Mouse (Mus musculus): ENCODE data around the gene Klk12.

Gene Klk12

DNA sequence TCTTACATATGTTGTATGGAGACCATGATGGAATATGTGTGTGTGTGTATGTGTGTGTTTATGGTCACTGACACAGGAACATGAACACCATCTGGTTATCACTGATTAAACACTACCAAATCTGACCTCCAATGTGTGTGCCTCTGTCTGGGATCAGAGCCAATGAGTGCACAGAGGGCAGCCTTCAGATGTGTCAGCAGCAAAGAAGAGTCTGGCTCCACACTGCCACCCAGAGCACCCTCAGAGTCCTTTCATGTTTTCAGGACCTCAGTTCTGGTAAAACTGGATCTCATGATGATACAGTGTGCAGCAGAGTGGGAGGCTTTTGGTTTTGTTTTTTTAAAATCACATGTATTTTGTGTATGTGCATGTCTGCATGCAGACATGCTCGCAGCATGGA is 16.6 kb downstream of the Klk12 start:
- in situ Hi-C loops (cut with MboI; ENCODE audit: low pct_unique_long_range_greater_than_20kb in 1 of 2, low sequenced_read_pairs in 2 of 2, unreplicated experiment in 1 of 2), result no loop called here

DNA sequence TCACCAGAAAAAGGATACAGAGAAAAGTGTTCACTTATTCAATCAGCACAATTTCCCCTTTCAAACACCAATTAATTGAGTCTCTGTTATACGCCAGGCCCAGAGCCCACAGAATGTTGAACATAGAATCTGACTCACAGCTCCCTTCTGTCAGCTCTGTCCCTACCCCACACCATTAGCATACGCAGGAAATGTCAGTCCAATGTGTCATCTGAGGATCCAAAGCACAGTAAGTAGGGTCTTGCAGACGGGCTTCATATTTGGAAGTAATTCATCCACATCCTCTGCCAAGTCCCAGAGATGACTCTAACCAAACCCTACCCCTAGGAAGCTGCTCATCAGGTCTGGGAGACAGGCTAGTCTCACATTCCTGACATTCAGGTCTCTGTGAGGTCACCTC is 19.4 kb downstream of the Klk12 start:
- in situ Hi-C loops (cut with MboI; ENCODE audit: low pct_unique_long_range_greater_than_20kb in 1 of 2, low sequenced_read_pairs in 2 of 2, unreplicated experiment in 1 of 2), result no loop called here

DNA sequence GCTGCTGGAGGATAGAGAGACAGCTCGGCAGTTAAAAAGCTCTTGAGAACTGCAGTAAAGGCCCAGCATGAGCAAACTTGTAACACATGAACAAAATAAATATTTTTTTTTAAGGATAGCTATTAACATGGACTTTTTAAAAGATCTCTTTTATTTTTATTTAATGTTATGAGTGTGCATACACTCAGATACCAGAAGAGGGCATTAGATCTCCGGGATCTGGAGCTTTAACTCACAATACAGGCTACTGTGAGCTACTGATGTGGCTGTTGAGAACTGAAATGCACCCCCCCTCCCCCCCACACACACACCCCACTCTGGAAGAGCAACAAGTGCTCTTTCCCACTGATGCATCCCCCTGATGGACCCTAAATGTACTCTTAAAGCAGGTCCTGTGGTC is 20.6 kb downstream of the Klk12 start:
- in situ Hi-C loops (cut with MboI; ENCODE audit: low pct_unique_long_range_greater_than_20kb in 1 of 2, low sequenced_read_pairs in 2 of 2, unreplicated experiment in 1 of 2), result no loop called here

DNA sequence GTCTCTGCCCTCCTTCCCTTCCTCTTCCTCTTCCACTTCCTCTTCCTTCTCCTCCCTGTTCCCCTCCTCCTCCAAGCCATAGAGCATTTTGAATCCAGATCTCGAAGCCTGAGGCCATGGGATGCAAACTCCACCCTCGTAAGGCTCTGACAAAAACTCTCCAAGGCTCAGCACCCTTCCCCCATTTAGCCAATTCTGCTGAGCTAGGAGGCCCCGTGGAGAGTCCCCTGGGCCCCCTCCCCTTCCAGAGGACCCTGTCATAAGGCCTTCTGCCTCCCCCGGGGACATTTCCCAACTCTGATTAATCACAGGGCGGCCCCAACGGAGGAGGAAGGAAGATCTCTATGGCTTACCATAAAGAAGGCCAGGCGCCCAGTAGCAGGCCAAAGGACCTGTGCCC is 22.9 kb downstream of the Klk12 start, which contains the start of gene Klk9:
Klk9 (plus strand) TSS at position 301 of the 400 bp plus-strand sequence.
- in situ Hi-C loops (cut with MboI; ENCODE audit: low pct_unique_long_range_greater_than_20kb in 1 of 2, low sequenced_read_pairs in 2 of 2, unreplicated experiment in 1 of 2), result no loop called here

DNA sequence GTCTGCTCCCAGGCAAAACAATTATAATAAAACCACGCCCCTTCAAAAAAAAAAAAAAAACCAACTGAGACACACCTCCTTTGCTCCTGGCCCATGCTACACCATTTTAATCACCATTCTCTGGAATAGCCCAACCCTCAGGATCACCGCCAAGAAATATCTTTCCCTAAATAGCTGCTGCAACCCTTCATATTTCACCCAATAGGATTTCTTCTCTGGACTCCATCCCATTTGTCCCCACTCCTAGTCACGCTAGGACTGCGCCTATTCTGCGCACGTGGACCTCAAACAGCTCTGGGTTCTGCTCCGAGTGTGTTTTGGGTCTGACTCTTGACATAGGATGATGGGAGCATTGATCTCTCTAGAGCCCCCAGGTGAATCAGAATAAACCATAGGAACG is 27.7 kb downstream of the Klk12 start:
- in situ Hi-C loops (cut with MboI; ENCODE audit: low pct_unique_long_range_greater_than_20kb in 1 of 2, low sequenced_read_pairs in 2 of 2, unreplicated experiment in 1 of 2), result no loop called here

DNA sequence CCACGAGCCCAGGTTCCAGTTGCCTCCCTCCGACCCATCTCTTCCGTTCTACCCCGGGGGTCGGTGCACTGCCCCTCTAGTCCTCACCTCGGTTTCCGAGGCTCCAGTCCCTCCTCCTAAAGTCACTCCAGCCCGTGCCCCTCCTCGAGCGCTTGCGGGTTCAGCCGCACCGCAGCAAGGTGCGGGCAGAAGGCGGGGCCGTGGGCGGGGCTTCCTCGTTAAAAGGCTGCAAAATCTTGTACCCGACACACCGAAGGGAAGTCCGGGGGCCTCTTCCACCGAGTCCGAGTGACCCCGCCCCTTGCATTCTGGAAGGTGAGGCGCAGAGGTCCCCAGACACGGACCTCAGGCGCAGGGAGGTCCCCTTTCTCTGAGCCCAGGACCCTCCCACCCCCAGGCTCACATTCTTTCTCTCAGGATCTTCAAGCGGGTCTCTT is 28.7 kb downstream of the Klk12 start, which contains the start of gene Klk8:
Klk8 (plus strand) TSS at position 245 of the 437 bp plus-strand sequence.
- in situ Hi-C loops (cut with MboI; ENCODE audit: low pct_unique_long_range_greater_than_20kb in 1 of 2, low sequenced_read_pairs in 2 of 2, unreplicated experiment in 1 of 2), result no loop called here

DNA sequence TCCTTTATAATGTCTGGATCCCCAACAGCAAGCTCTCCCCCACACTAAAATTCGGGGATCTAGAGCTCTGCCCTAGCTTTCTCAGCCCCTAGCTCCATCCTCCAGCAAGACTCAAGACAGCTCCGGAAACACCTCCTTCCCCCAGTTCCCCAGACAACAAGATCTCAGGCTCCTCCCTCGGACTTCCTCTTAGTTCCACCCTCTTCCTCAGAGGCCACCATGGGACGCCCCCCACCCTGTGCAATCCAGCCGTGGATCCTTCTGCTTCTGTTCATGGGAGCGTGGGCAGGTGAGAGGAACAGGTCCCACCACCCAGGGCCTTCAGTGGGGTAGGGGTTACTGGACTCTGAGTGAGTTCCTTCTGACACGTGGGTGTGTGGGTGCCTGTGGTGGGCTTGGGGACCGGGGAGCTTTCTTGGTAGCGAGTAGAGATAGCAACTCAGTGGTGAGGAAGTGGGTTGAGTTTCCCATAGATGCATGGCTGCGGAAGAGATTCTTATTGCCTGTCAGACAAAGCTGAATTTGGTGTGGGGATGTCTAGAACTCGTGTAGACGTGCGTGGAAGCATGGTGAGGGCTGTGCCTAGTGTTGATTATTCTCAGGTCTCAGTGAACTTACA is 29.3 kb downstream of the Klk12 start:
- in situ Hi-C loops (cut with MboI; ENCODE audit: low pct_unique_long_range_greater_than_20kb in 1 of 2, low sequenced_read_pairs in 2 of 2, unreplicated experiment in 1 of 2), result no loop called here

DNA sequence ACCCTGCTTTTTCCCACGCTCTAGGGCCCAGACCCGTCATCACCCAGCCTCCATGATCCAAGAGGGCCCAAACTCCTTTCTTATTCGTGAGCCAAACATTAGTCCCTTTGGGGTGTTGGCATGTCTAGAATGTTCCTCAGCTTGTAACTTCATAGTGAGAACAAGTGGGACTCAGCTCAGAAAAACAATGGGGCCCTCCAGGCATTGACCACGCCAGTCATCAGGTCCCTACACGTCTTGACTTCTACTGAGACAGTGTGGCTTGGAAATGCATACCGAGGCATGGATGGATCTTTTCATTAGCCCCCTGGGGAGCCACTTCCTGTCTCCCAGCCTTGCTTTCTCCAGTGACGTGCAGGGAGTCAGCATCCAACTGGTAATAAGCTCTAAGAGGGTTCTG is 31.2 kb downstream of the Klk12 start:
- in situ Hi-C loops (cut with MboI; ENCODE audit: low pct_unique_long_range_greater_than_20kb in 1 of 2, low sequenced_read_pairs in 2 of 2, unreplicated experiment in 1 of 2), result no loop called here

DNA sequence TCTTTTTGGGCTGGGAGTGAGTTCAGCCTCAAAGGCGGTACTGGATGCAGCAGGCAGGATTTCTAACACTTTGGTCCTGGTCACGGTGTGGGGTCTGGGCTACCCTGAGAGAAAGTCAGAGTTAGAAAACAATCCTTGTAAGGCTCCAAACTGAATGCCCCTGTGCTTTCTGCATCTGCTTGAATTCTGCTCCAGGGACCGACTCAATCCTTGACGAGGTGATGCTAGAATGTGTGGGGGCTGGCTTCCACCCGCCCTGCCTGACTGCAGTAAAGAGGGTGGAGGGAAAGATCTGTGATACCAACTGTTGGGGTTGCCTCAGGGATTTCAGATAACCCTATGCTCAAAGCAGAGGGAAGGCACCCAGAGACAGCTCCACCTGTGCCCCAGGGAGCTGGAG is 42.3 kb downstream of the Klk12 start, which contains the start of gene Klk7:
Klk7 (plus strand) TSS at position 301 of the 400 bp plus-strand sequence.
- in situ Hi-C loops (cut with MboI; ENCODE audit: low pct_unique_long_range_greater_than_20kb in 1 of 2, low sequenced_read_pairs in 2 of 2, unreplicated experiment in 1 of 2), result no loop called here

DNA sequence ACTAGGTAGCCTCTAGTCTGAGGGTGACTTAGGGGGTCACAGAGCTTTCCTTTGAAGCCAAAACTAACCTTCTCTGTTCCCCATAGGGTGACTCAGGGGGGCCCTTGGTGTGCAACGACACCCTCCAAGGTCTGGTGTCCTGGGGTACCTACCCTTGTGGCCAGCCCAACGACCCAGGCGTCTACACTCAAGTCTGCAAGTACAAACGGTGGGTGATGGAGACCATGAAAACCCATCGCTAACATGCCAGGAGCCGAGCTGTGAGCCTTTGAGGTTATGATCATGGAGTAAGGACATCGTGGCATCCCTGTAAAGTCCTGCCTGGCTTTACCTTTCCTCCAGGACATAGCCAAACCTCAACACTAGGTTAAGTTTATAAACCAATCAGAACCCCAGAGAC is 46.5 kb downstream of the Klk12 start:
- in situ Hi-C loops (cut with MboI; ENCODE audit: low pct_unique_long_range_greater_than_20kb in 1 of 2, low sequenced_read_pairs in 2 of 2, unreplicated experiment in 1 of 2), result no loop called here

DNA sequence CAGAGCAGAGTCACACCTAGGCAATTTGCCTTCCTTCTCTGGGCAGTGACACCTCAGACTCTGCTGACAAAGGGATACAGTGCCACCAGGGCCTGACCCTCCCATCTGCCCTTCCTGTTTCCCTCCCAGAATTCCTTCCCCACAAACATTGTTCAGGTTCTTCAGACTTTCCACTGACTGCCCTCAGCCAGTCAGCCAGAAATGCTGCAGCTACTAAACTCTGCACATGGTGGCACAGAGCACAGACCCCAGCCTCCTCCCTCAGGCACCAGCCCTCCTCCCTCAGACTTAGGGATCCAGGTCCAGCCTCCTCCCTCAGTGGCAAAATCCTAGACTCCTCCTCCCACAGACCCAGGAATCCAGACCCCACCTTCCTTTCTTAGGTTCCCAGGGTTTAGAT is 48.0 kb downstream of the Klk12 start:
- in situ Hi-C loops (cut with MboI; ENCODE audit: low pct_unique_long_range_greater_than_20kb in 1 of 2, low sequenced_read_pairs in 2 of 2, unreplicated experiment in 1 of 2), result no loop called here

DNA sequence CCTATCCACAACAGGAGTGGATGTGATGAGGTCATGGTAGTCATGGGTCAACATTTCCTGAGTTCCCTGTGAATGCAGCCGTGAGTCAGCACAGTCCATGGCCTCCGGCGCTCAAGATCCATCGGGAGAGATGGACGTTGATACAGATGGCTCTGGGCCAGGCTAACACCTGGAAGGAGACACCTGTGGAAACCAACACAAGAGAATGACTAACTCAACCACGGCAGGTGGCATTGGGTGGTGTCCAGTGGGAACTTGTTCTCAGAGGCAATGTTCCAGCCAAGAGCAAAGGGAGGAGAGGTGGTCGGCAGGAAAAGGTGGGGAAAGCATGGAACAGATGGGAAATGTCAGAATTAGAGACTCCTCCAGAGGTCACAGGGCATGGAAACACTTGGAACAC is 52.9 kb downstream of the Klk12 start:
- in situ Hi-C loops (cut with MboI; ENCODE audit: low pct_unique_long_range_greater_than_20kb in 1 of 2, low sequenced_read_pairs in 2 of 2, unreplicated experiment in 1 of 2), result no loop called here

Data from mouse embryonic stem cell (cell line).